Mouse (Mus musculus) heart, embryonic 16.5 days (tissue): ENCODE data around the gene Zfp281. TPM values are rescaled to one million over a fixed set of nuclear protein-coding genes. Genes with fewer than 3 reads are reported as not detected.

ENCODE experiments used
- ATAC-seq: fragments of 200-750 bp; cut with Nextera tagmentation; replicated peaks from 2 replicates; pipeline ENCODE4 v1.8.0; 2017; ENCODE audit warnings: moderate number of reproducible peaks; ENCODE audit not compliant: insufficient read depth, low FRiP score; ENCODE audit errors: extremely low read depth
- H3K27ac ChIP-seq: fragments of 300-500 bp; sonication (generic); 2 replicates; pipeline ENCODE4 v1.5.1; 2014; ENCODE audit warnings: mild to moderate bottlenecking, low read length, control low read depth, moderate library complexity
- H3K27me3 ChIP-seq: fragments of 300-500 bp; sonication (generic); 2 replicates; pipeline ENCODE4 v1.6.1; 2014; ENCODE audit warnings: low read length, mixed read lengths; ENCODE audit not compliant: control insufficient read depth, insufficient read depth
- H3K36me3 ChIP-seq: fragments of 300-500 bp; sonication (generic); 2 replicates; pipeline ENCODE4 v1.6.1; 2014; ENCODE audit not compliant: control insufficient read depth, insufficient read depth
- H3K4me1 ChIP-seq: fragments of 300-500 bp; sonication (generic); 2 replicates; pipeline ENCODE4 v1.6.1; 2014; ENCODE audit warnings: low read length, mixed read lengths; ENCODE audit not compliant: control insufficient read depth, insufficient read depth
- H3K4me2 ChIP-seq: fragments of 300-500 bp; sonication (generic); 2 replicates; pipeline ENCODE4 v1.6.1; 2014; ENCODE audit warnings: low read depth, mild to moderate bottlenecking, control low read depth, low read length
- H3K4me3 ChIP-seq: fragments of 300-500 bp; sonication (generic); 2 replicates; pipeline ENCODE4 v1.5.1; 2014; ENCODE audit warnings: mild to moderate bottlenecking, control low read depth, low read length
- H3K9ac ChIP-seq: fragments of 300-500 bp; sonication (generic); 2 replicates; pipeline ENCODE4 v1.6.1; 2014; ENCODE audit warnings: low read length, control low read depth
- H3K9me3 ChIP-seq: fragments of 300-500 bp; sonication (generic); replicated peaks from 2 replicates; pipeline ENCODE4 v1.6.1; 2016; ENCODE audit warnings: low read length; ENCODE audit not compliant: control insufficient read depth
- WGBS: fragments of 180-500 bp; shearing (Covaris S2); extraction: QIAGEN DNeasy Blood & Tissue Kit; methylation state at CpG from one replicate; pipeline ENCODE4 v1.1.7; 2014; 5-methylcytosine and 5-hydroxymethylcytosine counted together
- polyA plus RNA-seq: library from polyadenylated mRNA; unstranded; fragments of >200 nt; fragmentation: Nextera tagmentation; extraction: Ambion mirVana; gene quantifications from 2 replicates; pipeline ENCODE4 v1.2.1, GENCODE M21; 2015

Gene Zfp281
- polyA plus RNA-seq, 1 experiment from 2014 or later = 12.1 TPM

GRCm38 (mm10) chr1:136606278-136606677, 18.4 kb upstream of the Zfp281 start:
- Histone ChIP-seq H3K27me3 (no peaks in the 10 kb centered on the region), H3K9me3 (no peaks in the 10 kb centered on the region), H3K4me2 (no peak overlapping the region), H3K27ac (no peak overlapping the region), H3K4me1 (no peaks in the 10 kb centered on the region), H3K9ac (no peak overlapping the region), H3K36me3 (no peaks in the 10 kb centered on the region), H3K4me3 (no peak overlapping the region)
- no peak for ATAC-seq
- WGBS = 66% methylated on average over 4 of the region's 4 CpGs

DNA sequence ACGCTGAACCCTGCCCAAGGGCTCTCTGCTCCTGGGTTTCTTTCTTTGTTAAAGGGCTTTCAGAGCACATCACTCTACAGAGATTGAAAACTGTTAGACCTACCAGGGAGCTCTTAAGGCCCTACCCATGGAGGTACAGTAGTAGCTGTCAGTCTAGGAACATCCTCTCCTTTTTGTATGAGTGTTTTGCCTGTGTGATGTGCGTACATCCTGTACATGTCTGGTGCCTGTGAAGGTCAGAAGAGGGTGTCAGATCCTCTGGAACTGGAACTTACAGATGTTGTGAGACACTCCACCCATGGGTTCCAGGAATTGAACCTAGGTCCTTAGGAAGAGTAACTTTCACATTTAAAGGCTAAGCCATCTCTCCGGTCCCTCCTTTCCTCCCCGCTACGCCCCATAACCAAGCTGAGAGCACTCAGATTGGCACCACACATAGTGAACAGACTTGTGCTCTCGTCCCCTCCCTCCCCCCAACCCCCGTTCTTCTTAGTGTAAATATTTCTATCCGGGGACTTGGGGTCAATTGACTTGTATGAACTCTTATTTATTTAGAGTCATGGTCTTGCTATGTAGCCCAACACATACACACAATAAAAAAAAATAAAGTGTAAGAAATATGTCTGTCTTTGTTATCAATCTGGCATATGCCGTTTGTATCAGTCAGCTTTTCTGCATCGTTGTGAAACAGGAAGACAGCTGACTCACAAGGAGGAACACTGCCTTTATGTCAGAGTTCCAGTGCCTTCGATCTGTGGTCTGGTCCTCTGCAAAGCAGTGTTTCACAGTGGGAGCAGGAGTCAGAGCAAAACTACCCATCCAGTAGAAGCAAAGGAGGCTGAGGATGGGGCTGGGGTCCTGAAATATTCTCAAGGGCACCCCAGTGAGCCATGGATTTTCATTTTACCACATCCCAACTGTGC, 16.1 kb upstream of the Zfp281 start:
- ATAC-seq = no peak
- WGBS = 71% methylated on average over 11 of the region's 11 CpGs
- no peak overlapping the region for H3K4me3 ChIP-seq
- H3K4me2 ChIP-seq = no peak overlapping the region
- no peaks in the 10 kb centered on the region for H3K27me3 ChIP-seq
- no peaks in the 10 kb centered on the region for H3K4me1 ChIP-seq
- no peak overlapping the region for H3K27ac ChIP-seq
- H3K9ac ChIP-seq = no peak overlapping the region
- H3K9me3 ChIP-seq = no peaks in the 10 kb centered on the region
- H3K36me3 ChIP-seq = no peaks in the 10 kb centered on the region

GRCm38 (mm10) chr1:136611803-136612202, 12.9 kb upstream of the Zfp281 start:
- Histone ChIP-seq H3K9ac (no peak overlapping the region), H3K4me3 (no peak overlapping the region), H3K27me3 (no peaks in the 10 kb centered on the region), H3K36me3 (no peaks in the 10 kb centered on the region), H3K27ac (no peak overlapping the region), H3K4me1 (no peaks in the 10 kb centered on the region), H3K9me3 (no peaks in the 10 kb centered on the region), H3K4me2 (no peak overlapping the region)
- WGBS = 81% methylated on average over 9 of the region's 9 CpGs
- no peak for ATAC-seq

DNA sequence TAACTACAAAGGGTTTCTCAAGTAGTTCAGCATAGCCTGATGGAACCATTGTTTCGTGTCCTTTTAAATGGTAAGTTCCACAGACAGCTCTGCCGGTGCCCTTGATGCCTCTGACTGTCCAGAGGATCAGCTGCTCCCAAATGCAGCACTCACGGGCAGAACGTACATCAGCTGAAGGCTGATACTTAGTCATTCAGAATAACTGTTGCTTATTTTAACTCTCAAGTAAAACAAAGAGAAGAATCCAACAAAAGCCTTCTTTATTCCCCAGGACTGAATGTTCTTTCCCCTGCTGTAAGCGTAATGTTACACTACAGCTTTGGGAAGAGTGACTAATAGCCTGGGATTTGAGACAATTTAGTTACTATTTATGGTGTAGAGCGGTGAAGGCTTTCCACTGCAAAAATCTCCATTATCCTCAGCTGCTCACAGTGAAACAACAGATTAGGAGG, 11.4 kb upstream of the Zfp281 start:
- H3K36me3 ChIP-seq = no peaks in the 10 kb centered on the region
- no peaks in the 10 kb centered on the region for H3K27me3 ChIP-seq
- no peak overlapping the region for H3K9ac ChIP-seq
- no peaks in the 10 kb centered on the region for H3K4me1 ChIP-seq
- no peak overlapping the region for H3K4me2 ChIP-seq
- H3K9me3 ChIP-seq = no peaks in the 10 kb centered on the region
- H3K4me3 ChIP-seq = no peak overlapping the region
- ATAC-seq = no peak
- WGBS = 46% methylated on average over 6 of the region's 6 CpGs
- no peak overlapping the region for H3K27ac ChIP-seq

DNA sequence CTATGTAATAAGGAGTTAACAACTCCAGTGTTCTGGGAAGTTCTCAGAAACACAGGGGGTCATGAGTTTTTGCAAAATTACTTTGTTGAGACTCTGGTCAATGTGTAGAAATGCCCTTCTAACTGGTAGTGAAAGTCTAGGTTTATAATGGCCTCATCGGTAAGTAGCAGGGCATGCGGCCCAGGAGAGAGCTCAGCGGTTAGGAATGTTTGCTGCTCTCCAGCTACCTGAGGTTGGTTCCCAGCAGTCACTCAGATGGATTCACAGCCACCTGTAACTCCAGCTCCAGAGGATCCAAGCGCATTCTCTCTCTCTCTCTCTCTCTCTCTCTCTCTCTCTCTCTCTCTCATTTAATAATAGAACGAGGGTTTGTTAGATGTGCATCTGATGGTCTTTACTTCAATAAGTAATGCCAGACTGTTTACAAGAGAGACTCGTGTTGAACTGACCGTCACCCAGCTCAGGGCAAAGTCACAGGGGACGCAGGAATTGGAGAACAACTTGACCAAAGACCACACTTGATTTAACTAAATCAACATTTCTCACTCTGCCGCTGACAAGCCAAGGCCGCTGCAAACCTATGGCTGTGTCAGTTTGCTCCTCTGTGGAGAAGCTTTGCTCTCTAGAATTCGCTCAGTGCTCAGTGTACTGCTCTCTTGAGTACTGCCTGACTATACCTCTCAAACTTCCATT, 9.8 kb upstream of the Zfp281 start:
- WGBS = 82% methylated on average over 11 of the region's 11 CpGs
- no peak for ATAC-seq
- Histone ChIP-seq H3K4me1 (no peaks in the 10 kb centered on the region), H3K9ac (no peak overlapping the region), H3K27me3 (no peaks in the 10 kb centered on the region), H3K9me3 (no peaks in the 10 kb centered on the region), H3K27ac (no peak overlapping the region), H3K4me3 (no peak overlapping the region), H3K4me2 (no peak overlapping the region), H3K36me3 (no peaks in the 10 kb centered on the region)

DNA sequence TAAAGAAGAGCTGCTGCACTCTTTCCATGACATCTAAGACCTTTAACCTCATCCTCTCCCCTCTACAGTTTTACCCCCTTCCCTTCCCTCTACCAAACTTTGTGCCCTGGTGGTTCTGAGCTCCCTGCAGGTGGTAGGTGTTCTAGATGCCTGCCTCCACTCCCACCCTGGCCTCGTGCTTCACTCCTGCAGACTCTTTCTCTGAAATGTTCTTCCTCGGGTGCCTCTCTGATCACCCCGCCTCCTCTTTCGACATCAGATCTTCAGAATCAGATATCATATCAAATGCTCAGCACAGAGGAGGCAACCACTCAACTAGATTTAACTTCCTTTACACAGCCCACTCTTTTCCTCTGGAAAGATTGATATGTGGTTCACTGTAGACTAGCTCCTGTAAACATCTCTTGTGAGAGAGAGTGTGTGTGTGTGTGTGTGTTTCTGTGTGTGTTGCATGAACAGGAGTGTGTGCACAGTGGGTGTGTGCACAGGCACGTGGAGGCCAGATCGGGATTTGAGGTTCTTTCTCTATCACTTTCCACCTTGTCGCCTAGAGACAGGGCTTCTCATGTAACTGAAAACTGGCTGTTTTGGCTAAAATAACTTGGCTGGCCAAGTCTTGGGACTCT, 7.4 kb upstream of the Zfp281 start:
- WGBS = 62% methylated on average over 7 of the region's 7 CpGs

DNA sequence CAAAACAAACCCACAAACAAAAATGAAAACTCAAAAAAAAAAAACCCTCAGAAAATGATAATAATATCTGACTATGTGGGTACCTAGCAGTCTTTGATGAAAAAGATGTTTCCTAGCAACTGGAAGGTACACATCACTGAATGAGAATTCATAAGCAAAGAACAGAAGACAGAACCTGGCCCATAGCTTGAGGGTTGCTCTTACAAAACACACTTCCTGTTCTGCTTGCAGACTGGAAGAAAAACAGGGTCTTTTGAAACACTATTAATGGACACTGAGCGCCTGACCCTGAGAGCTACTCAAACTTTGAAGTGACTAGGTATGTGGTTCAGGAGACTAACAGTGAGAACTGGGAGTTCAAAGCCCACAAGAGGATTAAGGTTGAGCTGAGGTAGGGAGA, 6.1 kb upstream of the Zfp281 start:
- H3K27me3 ChIP-seq = no peaks in the 10 kb centered on the region
- no peak overlapping the region for H3K4me3 ChIP-seq
- no peak overlapping the region for H3K9ac ChIP-seq
- H3K27ac ChIP-seq = no peak overlapping the region
- 76% methylated on average over 1 of the region's 1 CpGs for WGBS
- H3K4me1 ChIP-seq = no peaks in the 10 kb centered on the region
- H3K4me2 ChIP-seq = no peak overlapping the region
- no peaks in the 10 kb centered on the region for H3K9me3 ChIP-seq
- no peaks in the 10 kb centered on the region for H3K36me3 ChIP-seq
- no peak for ATAC-seq

More for the DNA sequence above, 7.4 kb upstream of the Zfp281 start:
- H3K36me3 ChIP-seq = no peaks in the 10 kb centered on the region
- no peak overlapping the region for H3K4me2 ChIP-seq
- no peak overlapping the region for H3K9ac ChIP-seq
- no peak overlapping the region for H3K4me3 ChIP-seq
- H3K4me1 ChIP-seq = no peaks in the 10 kb centered on the region
- no peaks in the 10 kb centered on the region for H3K27me3 ChIP-seq
- H3K27ac ChIP-seq = no peak overlapping the region
- no peak for ATAC-seq
- no peaks in the 10 kb centered on the region for H3K9me3 ChIP-seq

GRCm38 (mm10) chr1:136625019-136625895, 556 bp downstream of the Zfp281 start:
- no peaks in the 10 kb centered on the region for H3K27me3 ChIP-seq
- H3K9me3 ChIP-seq = no peaks in the 10 kb centered on the region
- H3K27ac ChIP-seq = peak overlapping the region; percentile 94
- peaks cover 13% of the 10 kb centered on the region for H3K36me3 ChIP-seq
- peak; percentile 12 for ATAC-seq
- 1% methylated on average over 73 of the region's 92 CpGs for WGBS
- peak overlapping the region; percentile 72 for H3K4me2 ChIP-seq
- H3K4me1 ChIP-seq = peaks cover 33% of the 10 kb centered on the region
- H3K4me3 ChIP-seq = peak overlapping the region; percentile 89
- peak overlapping the region; percentile 96 for H3K9ac ChIP-seq
